Mouse (Mus musculus): ENCODE data around the gene Iyd. TPM values are rescaled to one million over a fixed set of nuclear protein-coding genes. Genes with fewer than 3 reads are reported as not detected.
"Not testable (repeated sequence)": the region's sequence is repeated elsewhere in the genome, so short reads cannot be mapped to it uniquely, and the experiment has no call there.

The Iyd gene
- polyA plus RNA-seq (2012; rRNA removed), result 0.20 TPM in 2 replicates
- 0.88 and 1.6 TPM in 2 replicates for polyA plus RNA-seq (2014; fragmentation: Nextera tagmentation; extraction: Ambion mirVana)

GRCm38 (mm10) chr10:3540003-3540827 lies at the start of gene Iyd:
TSS of gene Iyd (plus strand) at chr10:3540240.
- Histone ChIP-seq H3K4me2 (replicated peaks; ENCODE audit: low read depth, low read length, severe bottlenecking) (no peak within 1 kb of the TSS), H3K27ac (replicated peaks; ENCODE audit: low read depth, low read length) (no peak within 1 kb of the TSS), H3K36me3 (ENCODE audit: control insufficient read depth, insufficient read depth, low read length) (no peaks in the 10 kb centered on the region), H3K27me3 (ENCODE audit: control insufficient read depth, insufficient read depth, low read length) (no peaks in the 10 kb centered on the region), H3K4me3 (replicated peaks; ENCODE audit: low read length) (no peak within 1 kb of the TSS), H3K4me1 (ENCODE audit: control insufficient read depth, insufficient read depth, low read length) (peaks cover 12% of the 10 kb centered on the region), H3K9me3 (ENCODE audit: control insufficient read depth, low read length) (no peaks in the 10 kb centered on the region), H3K9ac (ENCODE audit: low read depth, low read length, severe bottlenecking) (no peak within 1 kb of the TSS)
- no peak for TF ChIP-seq POLR2A (IDR thresholded peaks at IDR 0.05; ENCODE audit: borderline replicate concordance, extremely low read depth, insufficient read depth, insufficient read length)
- DNase-seq (ENCODE audit: low spot score), result no peak
- WGBS, result 72% methylated on average over 16 of the region's 16 CpGs
- no peak for ATAC-seq (ENCODE audit: low FRiP score, low read depth)

- no peak overlapping the region for H3K4me3 ChIP-seq (replicated peaks; ENCODE audit: low read length)
- no peak overlapping the region for H3K9ac ChIP-seq (ENCODE audit: low read depth, low read length, severe bottlenecking)
- 78% methylated on average over 2 of the region's 2 CpGs for WGBS
These were observed 43.2 kb upstream of the Iyd start for GRCm38 (mm10) chr10:3496791-3497190.

GRCm38 (mm10) chr10:3500846-3501245 lies 39.2 kb upstream of the Iyd start:
- ATAC-seq (ENCODE audit: low FRiP score, low read depth); H3K4me3 ChIP-seq (replicated peaks; ENCODE audit: low read length); H3K9ac ChIP-seq (ENCODE audit: low read depth, low read length, severe bottlenecking); H3K9me3 ChIP-seq (ENCODE audit: control insufficient read depth, low read length); H3K4me1 ChIP-seq (ENCODE audit: control insufficient read depth, insufficient read depth, low read length); H3K27me3 ChIP-seq (ENCODE audit: control insufficient read depth, insufficient read depth, low read length); H3K36me3 ChIP-seq (ENCODE audit: control insufficient read depth, insufficient read depth, low read length); H3K4me2 ChIP-seq (replicated peaks; ENCODE audit: low read depth, low read length, severe bottlenecking); DNase-seq (ENCODE audit: low spot score); H3K27ac ChIP-seq (replicated peaks; ENCODE audit: low read depth, low read length): not testable (repeated sequence)
- 90% methylated on average over 5 of the region's 6 CpGs for WGBS

More at GRCm38 (mm10) chr10:3496791-3497190, 43.2 kb upstream of the Iyd start:
- DNase-seq (ENCODE audit: low spot score), result no peak
- no peak for ATAC-seq (ENCODE audit: low FRiP score, low read depth)
- Histone ChIP-seq H3K27ac (replicated peaks; ENCODE audit: low read depth, low read length) (no peak overlapping the region), H3K27me3 (ENCODE audit: control insufficient read depth, insufficient read depth, low read length) (no peaks in the 10 kb centered on the region), H3K4me1 (ENCODE audit: control insufficient read depth, insufficient read depth, low read length) (no peaks in the 10 kb centered on the region), H3K9me3 (ENCODE audit: control insufficient read depth, low read length) (no peaks in the 10 kb centered on the region), H3K36me3 (ENCODE audit: control insufficient read depth, insufficient read depth, low read length) (no peaks in the 10 kb centered on the region), H3K4me2 (replicated peaks; ENCODE audit: low read depth, low read length, severe bottlenecking) (no peak overlapping the region)
- TF ChIP-seq POLR2A (IDR thresholded peaks at IDR 0.05; ENCODE audit: borderline replicate concordance, extremely low read depth, insufficient read depth, insufficient read length), result no peak

DNA sequence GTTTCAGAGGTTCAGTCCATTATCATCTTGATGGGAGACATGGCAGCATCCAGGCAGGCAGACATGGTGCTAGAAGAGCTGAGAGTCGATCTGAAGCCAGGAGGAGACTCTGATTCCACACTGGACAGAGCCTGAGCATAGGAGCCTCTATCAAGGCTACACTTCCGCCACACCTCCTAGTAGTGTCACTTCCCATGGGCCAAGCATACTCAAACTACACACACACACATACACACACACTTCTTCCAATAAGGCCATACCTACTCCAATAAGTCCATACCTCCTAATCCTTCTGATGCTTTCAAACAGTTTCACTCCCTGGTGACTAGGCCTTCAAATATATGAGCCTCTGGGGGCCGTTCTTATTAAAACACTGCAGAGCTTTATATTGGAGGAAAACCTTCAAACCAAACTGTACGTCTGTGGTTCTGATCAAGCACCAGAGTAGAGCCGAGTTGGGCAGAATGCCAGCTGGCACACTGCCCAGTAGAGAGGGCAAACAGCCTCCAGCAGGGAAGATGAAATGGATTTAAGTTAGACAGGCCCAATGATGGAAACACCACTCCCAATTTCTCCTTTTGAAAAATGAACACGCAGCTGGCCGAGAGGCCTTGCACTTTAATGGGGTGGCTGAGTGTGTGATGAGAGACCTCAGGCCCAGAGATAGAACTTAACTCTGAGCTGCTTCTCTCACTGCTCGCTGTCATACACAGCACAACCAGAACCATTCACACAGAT lies 32.4 kb upstream of the Iyd start:
- H3K4me3 ChIP-seq (replicated peaks; ENCODE audit: low read length), result no peak overlapping the region
- TF ChIP-seq POLR2A (IDR thresholded peaks at IDR 0.05; ENCODE audit: borderline replicate concordance, extremely low read depth, insufficient read depth, insufficient read length), result no peak
- no peaks in the 10 kb centered on the region for H3K27me3 ChIP-seq (ENCODE audit: control insufficient read depth, insufficient read depth, low read length)
- H3K4me2 ChIP-seq (replicated peaks; ENCODE audit: low read depth, low read length, severe bottlenecking), result no peak overlapping the region
- no peak overlapping the region for H3K9ac ChIP-seq (ENCODE audit: low read depth, low read length, severe bottlenecking)
- WGBS, result 29% methylated on average over 8 of the region's 8 CpGs
- ATAC-seq (ENCODE audit: low FRiP score, low read depth) (peak; percentile 88), DNase-seq (ENCODE audit: low spot score) (peak; percentile 86)
- peaks cover 12% of the 10 kb centered on the region for H3K4me1 ChIP-seq (ENCODE audit: control insufficient read depth, insufficient read depth, low read length)
- H3K36me3 ChIP-seq (ENCODE audit: control insufficient read depth, insufficient read depth, low read length), result no peaks in the 10 kb centered on the region
- no peak overlapping the region; the same call in 1 of the 2 replicates for H3K27ac ChIP-seq (replicated peaks; ENCODE audit: low read depth, low read length)
- peaks cover 2% of the 10 kb centered on the region; the same call in 1 of the 2 replicates for H3K9me3 ChIP-seq (ENCODE audit: control insufficient read depth, low read length)

DNA sequence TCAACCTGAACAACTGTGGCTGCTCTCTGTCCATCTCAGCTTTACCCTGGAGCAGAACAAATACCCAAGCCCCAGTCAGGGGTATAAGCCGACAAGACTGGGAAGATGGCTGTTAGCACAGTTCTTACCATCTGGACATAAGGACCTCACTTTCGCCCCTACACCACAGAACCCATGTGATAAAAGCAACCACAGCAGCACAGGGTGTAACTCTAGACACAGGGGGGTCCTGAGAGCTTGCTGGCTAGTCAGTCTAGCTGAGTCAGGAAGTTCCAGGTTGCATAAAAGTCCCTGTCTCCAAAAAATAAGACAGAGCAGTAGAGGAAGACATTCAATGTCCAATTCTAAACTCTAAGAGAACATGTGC lies 31.8 kb upstream of the Iyd start:
- Histone ChIP-seq H3K4me3 (replicated peaks; ENCODE audit: low read length) (no peak overlapping the region), H3K4me1 (ENCODE audit: control insufficient read depth, insufficient read depth, low read length) (peaks cover 12% of the 10 kb centered on the region), H3K4me2 (replicated peaks; ENCODE audit: low read depth, low read length, severe bottlenecking) (no peak overlapping the region), H3K27ac (replicated peaks; ENCODE audit: low read depth, low read length) (no peak overlapping the region; the same call in 1 of the 2 replicates), H3K27me3 (ENCODE audit: control insufficient read depth, insufficient read depth, low read length) (no peaks in the 10 kb centered on the region), H3K9me3 (ENCODE audit: control insufficient read depth, low read length) (peaks cover 2% of the 10 kb centered on the region; the same call in 1 of the 2 replicates), H3K36me3 (ENCODE audit: control insufficient read depth, insufficient read depth, low read length) (no peaks in the 10 kb centered on the region), H3K9ac (ENCODE audit: low read depth, low read length, severe bottlenecking) (no peak overlapping the region)
- ATAC-seq (ENCODE audit: low FRiP score, low read depth), result no peak; the same call in 1 of the 2 replicates
- WGBS, result 55% methylated on average over 2 of the region's 2 CpGs
- no peak for DNase-seq (ENCODE audit: low spot score)
- no peak for TF ChIP-seq POLR2A (IDR thresholded peaks at IDR 0.05; ENCODE audit: borderline replicate concordance, extremely low read depth, insufficient read depth, insufficient read length)

Measured in limb, embryonic 14.5 days (tissue).